In genomic region chr13:113897498-113897897, GRCm38 (mm10) we compare ENCODE assay signal across 27 mouse cellular contexts.
"Had no signal": no experiment of that assay in that cellular context is flagged by ENCODE, and none has a peak within 500 bp of the region (broad histone marks: within the 10 kb centered on the region; RNA-seq: fewer than 3 reads in every experiment).

No protein-coding gene starts in this region.

- H3K9ac ChIP-seq: limb, embryonic 12.5 days; limb, embryonic 13.5 days; limb, embryonic 15.5 days; liver, embryonic 12.5 days; liver, embryonic 13.5 days; liver, embryonic 14.5 days; liver, embryonic 15.5 days; liver, postnatal 0 days; lung, embryonic 14.5 days; lung, embryonic 15.5 days; midbrain, embryonic 12.5 days; midbrain, embryonic 13.5 days; midbrain, embryonic 15.5 days had no signal

- H3K27ac ChIP-seq: left cerebral cortex, adult 2 months; limb, embryonic 10.5 days; limb, embryonic 12.5 days; limb, embryonic 13.5 days; liver, embryonic 12.5 days; liver, embryonic 13.5 days; liver, embryonic 14.5 days; liver, embryonic 15.5 days; lung, embryonic 15.5 days; macrophage; midbrain, embryonic 10.5 days; midbrain, embryonic 12.5 days; midbrain, embryonic 13.5 days; midbrain, embryonic 15.5 days had no signal

- ATAC-seq: liver, embryonic 12.5 days; liver, postnatal 0 days; midbrain, embryonic 13.5 days; midbrain, embryonic 15.5 days; midbrain, embryonic 16.5 days had no signal

- H3K9me3 ChIP-seq: limb, embryonic 10.5 days; limb, embryonic 12.5 days; limb, embryonic 13.5 days; limb, embryonic 15.5 days; liver, embryonic 12.5 days; liver, embryonic 13.5 days; liver, embryonic 15.5 days; lung, embryonic 15.5 days; midbrain, embryonic 10.5 days; midbrain, embryonic 12.5 days; midbrain, embryonic 13.5 days; midbrain, embryonic 15.5 days had no signal

- H3K4me1 ChIP-seq: limb, embryonic 15.5 days; megakaryocyte, embryonic 14.5 days; midbrain, embryonic 10.5 days; midbrain, embryonic 12.5 days; midbrain, embryonic 13.5 days; midbrain, embryonic 15.5 days had no signal

- H3K36me3 ChIP-seq: limb, embryonic 10.5 days; limb, embryonic 12.5 days; limb, embryonic 13.5 days; limb, embryonic 15.5 days; liver, embryonic 12.5 days; liver, embryonic 13.5 days; liver, embryonic 15.5 days; lung, embryonic 15.5 days; midbrain, embryonic 10.5 days; midbrain, embryonic 12.5 days; midbrain, embryonic 13.5 days; midbrain, embryonic 15.5 days had no signal

- H3K4me2 ChIP-seq: limb, embryonic 12.5 days; limb, embryonic 13.5 days; limb, embryonic 15.5 days; liver, embryonic 11.5 days; liver, embryonic 12.5 days; liver, embryonic 13.5 days; liver, embryonic 15.5 days; lung, embryonic 14.5 days; lung, embryonic 15.5 days; midbrain, embryonic 11.5 days; midbrain, embryonic 12.5 days; midbrain, embryonic 13.5 days; midbrain, embryonic 15.5 days had no signal

- H3K27me3 ChIP-seq: limb, embryonic 12.5 days; limb, embryonic 13.5 days; limb, embryonic 15.5 days; liver, embryonic 12.5 days; liver, embryonic 13.5 days; liver, embryonic 15.5 days; lung, embryonic 15.5 days; megakaryocyte, embryonic 14.5 days; midbrain, embryonic 12.5 days; midbrain, embryonic 13.5 days; midbrain, embryonic 15.5 days had no signal

- DNase-seq: left cerebral cortex, postnatal 4 days; liver; liver, embryonic 13.5 days; liver, postnatal 0 days; lung, adult 2 months; lung, embryonic 14.5 days; lung, postnatal 4 days; midbrain, embryonic 14.5 days had no signal

- H3K4me3 ChIP-seq: left cerebral cortex, adult 2 months; limb, embryonic 10.5 days; limb, embryonic 12.5 days; limb, embryonic 13.5 days; limb, embryonic 15.5 days; liver, embryonic 12.5 days; liver, embryonic 13.5 days; liver, embryonic 15.5 days; lung, embryonic 15.5 days; midbrain, embryonic 10.5 days; midbrain, embryonic 12.5 days; midbrain, embryonic 13.5 days; midbrain, embryonic 15.5 days; myocyte had no signal
